Mouse (Mus musculus) ES-E14 (cell line): ENCODE measurements at regions not wholly inside any gene's neighbourhood (a gene's known extent, or its start where the extent isn't known, plus 50 kb on each side); places are given as distances from the start of the nearest gene placed in this dataset.

ENCODE experiments used
- CHD2 ChIP-seq: IDR thresholded peaks from 2 replicates; pipeline ENCODE4 v1.6.1; 2014; ENCODE audit warnings: mild to moderate bottlenecking, low read depth, low read length, inconsistent platforms
- HCFC1 ChIP-seq: IDR thresholded peaks from 2 replicates; pipeline ENCODE4 v1.6.1; 2012; ENCODE audit warnings: low read length, inconsistent platforms, borderline replicate concordance; ENCODE audit not compliant: insufficient read depth
- MAFK ChIP-seq: IDR thresholded peaks from 2 replicates; pipeline ENCODE4 v1.6.1; 2014; ENCODE audit warnings: mild to moderate bottlenecking, low read depth, low read length, inconsistent platforms; ENCODE audit not compliant: insufficient read depth
- ZC3H11A ChIP-seq: IDR thresholded peaks from 2 replicates; pipeline ENCODE4 v1.6.1; 2012; ENCODE audit warnings: low read depth, mild to moderate bottlenecking, inconsistent platforms, low read length, borderline replicate concordance
- ZNF384 ChIP-seq: IDR thresholded peaks from 2 replicates; pipeline ENCODE4 v1.6.1; 2012; ENCODE audit warnings: low read depth, low read length, inconsistent platforms

DNA sequence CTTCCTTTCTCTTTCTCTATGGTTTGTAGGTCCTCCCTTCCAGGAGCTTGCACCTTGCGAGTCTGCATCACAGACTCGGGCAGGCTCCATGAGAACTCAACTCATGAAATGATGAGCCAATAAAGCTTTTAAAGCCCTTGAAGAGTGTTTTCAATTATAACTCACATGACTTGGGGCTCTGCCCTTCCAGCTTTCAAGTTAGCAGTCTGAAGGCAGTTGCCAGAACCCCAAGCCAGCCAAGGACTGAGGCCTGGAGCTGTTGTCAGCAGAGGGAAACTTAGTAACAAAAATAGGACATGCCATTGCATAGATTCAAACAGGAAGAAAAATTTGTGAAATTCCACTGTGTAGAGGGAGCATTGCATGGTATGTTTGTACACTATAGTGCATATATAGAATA lies 169.3 kb downstream of the Mex3b start:
- TF ChIP-seq MAFK (no peak), ZNF384 (no peak), HCFC1 (no peak), CHD2 (no peak), ZC3H11A (no peak)
